Mouse (Mus musculus): Measurements from ENCODE around the gene Espl1. TPM values are rescaled to one million over a fixed set of nuclear protein-coding genes. Genes with fewer than 3 reads are reported as not detected.

Gene Espl1
- polyA plus RNA-seq, 1 experiment: 8.9 TPM

GRCm38 (mm10) chr15:102369972-102370371 is 73.9 kb downstream of the Espl1 start:
- Histone ChIP-seq H3K4me1 (ENCODE audit: control insufficient read depth, insufficient read depth, insufficient read length) (no peaks in the 10 kb centered on the region), H3K4me3 (ENCODE audit: extremely low read depth, insufficient read depth, insufficient read length) (no peak overlapping the region), H3K27me3 (ENCODE audit: control insufficient read depth, insufficient read depth, low read length) (peaks cover 12% of the 10 kb centered on the region), H3K27ac (ENCODE audit: insufficient read depth, low read length) (no peak overlapping the region), H3K36me3 (ENCODE audit: control insufficient read depth, insufficient read depth, low read length) (no peaks in the 10 kb centered on the region)
- 23% methylated on average over 13 of the region's 13 CpGs for WGBS
- no peak for TF ChIP-seq POLR2A (IDR thresholded peaks at IDR 0.05; ENCODE audit: low read depth, low read length)
- no peak for TF ChIP-seq CTCF (IDR thresholded peaks at IDR 0.05; ENCODE audit: extremely low read depth, insufficient read depth, insufficient read length, insufficient replicate concordance)
- no peak for DNase-seq (ENCODE audit: low read depth in 1 of 2, low spot score in 2 of 2)

DNA sequence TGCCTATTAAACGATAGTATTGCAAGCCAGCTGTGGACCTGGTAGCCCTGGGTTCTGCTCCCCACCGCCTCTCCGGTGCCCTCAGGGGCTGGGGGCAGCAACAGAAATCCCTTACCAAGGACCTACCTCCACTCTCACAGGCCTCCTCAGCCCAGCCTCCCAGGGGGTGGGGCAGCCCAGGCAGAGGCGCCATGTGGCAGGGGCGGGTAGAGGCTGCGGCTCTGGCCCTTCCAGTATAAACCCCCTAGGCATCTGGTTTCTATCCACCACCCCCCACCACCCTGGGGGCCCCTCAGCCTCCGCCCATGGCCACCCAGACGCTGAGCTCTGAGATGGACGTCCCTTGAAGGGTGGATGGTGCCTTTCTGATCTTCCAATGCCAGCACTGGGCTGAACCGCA is 74.7 kb downstream of the Espl1 start:
- Histone ChIP-seq H3K36me3 (ENCODE audit: control insufficient read depth, insufficient read depth, low read length) (no peaks in the 10 kb centered on the region), H3K27ac (ENCODE audit: insufficient read depth, low read length) (no peak overlapping the region), H3K4me1 (ENCODE audit: control insufficient read depth, insufficient read depth, insufficient read length) (no peaks in the 10 kb centered on the region), H3K27me3 (ENCODE audit: control insufficient read depth, insufficient read depth, low read length) (peaks cover 12% of the 10 kb centered on the region), H3K4me3 (ENCODE audit: extremely low read depth, insufficient read depth, insufficient read length) (no peak overlapping the region)
- TF ChIP-seq POLR2A (IDR thresholded peaks at IDR 0.05; ENCODE audit: low read depth, low read length) (no peak), CTCF (IDR thresholded peaks at IDR 0.05; ENCODE audit: extremely low read depth, insufficient read depth, insufficient read length, insufficient replicate concordance) (no peak)
- DNase-seq (ENCODE audit: low read depth in 1 of 2, low spot score in 2 of 2): no peak
- 65% methylated on average over 10 of the region's 10 CpGs for WGBS

Other genes starting within 250 kb of the Espl1 start
- 59.7 and 65.8 TPM in 2 replicates for gene Eif4b, start 222.5 kb upstream of the Espl1 start, polyA plus RNA-seq (2012; rRNA removed)
- gene Tns2, start 195.9 kb upstream of the Espl1 start, polyA plus RNA-seq (2012; rRNA removed): 44.5 and 46.3 TPM in 2 replicates
- gene Spryd3, start 160.0 kb upstream of the Espl1 start, polyA plus RNA-seq (2012; rRNA removed): 26.0 and 28.8 TPM in 2 replicates
- gene Igfbp6, start 151.9 kb upstream of the Espl1 start, polyA plus RNA-seq (2012; rRNA removed): 10.9 and 21.0 TPM in 2 replicates
- 3.2 and 5.4 TPM in 2 replicates for gene Soat2, start 145.7 kb upstream of the Espl1 start, polyA plus RNA-seq (2012; rRNA removed)
- gene Zfp740, start 93.0 kb upstream of the Espl1 start, polyA plus RNA-seq (2012; rRNA removed): 26.8 and 30.2 TPM in 2 replicates
- 33.2 and 40.9 TPM in 2 replicates for gene Csad, start 91.5 kb upstream of the Espl1 start, polyA plus RNA-seq (2012; rRNA removed)
- 127 and 143 TPM in 2 replicates for gene Itgb7, start 64.3 kb upstream of the Espl1 start, polyA plus RNA-seq (2012; rRNA removed)
- gene Rarg, start 38.7 kb upstream of the Espl1 start, polyA plus RNA-seq (2012; rRNA removed): 21.1 and 27.5 TPM in 2 replicates
- 0.05 TPM in 1 of 2 replicates, not detected in the other for gene Gm9918, start 25.7 kb upstream of the Espl1 start, polyA plus RNA-seq (2012; rRNA removed)
- 57.8 and 79.8 TPM in 2 replicates for gene Mfsd5, start 16.8 kb upstream of the Espl1 start, polyA plus RNA-seq (2012; rRNA removed)
- 51.9 and 63.6 TPM in 2 replicates for gene Pfdn5, start 29.9 kb downstream of the Espl1 start, polyA plus RNA-seq (2012; rRNA removed)
- 41.9 and 48.4 TPM in 2 replicates for gene Myg1, start 35.4 kb downstream of the Espl1 start, polyA plus RNA-seq (2012; rRNA removed)
- 51.9 and 55.8 TPM in 2 replicates for gene Aaas, start 54.5 kb downstream of the Espl1 start, polyA plus RNA-seq (2012; rRNA removed)
- not detected in 2 replicates for gene Sp7, start 70.9 kb downstream of the Espl1 start, polyA plus RNA-seq (2012; rRNA removed)
- 19.6 and 22.7 TPM in 2 replicates for gene Sp1, start 109.9 kb downstream of the Espl1 start, polyA plus RNA-seq (2012; rRNA removed)
- 0.56 and 0.66 TPM in 2 replicates for gene Amhr2, start 149.1 kb downstream of the Espl1 start, polyA plus RNA-seq (2012; rRNA removed)
- gene Prr13, start 162.8 kb downstream of the Espl1 start, polyA plus RNA-seq (2012; rRNA removed): 170 and 215 TPM in 2 replicates
- gene Pcbp2, start 174.3 kb downstream of the Espl1 start, polyA plus RNA-seq (2012; rRNA removed): 378 and 426 TPM in 2 replicates
- not detected in 2 replicates for gene Gm10337, start 207.5 kb downstream of the Espl1 start, polyA plus RNA-seq (2012; rRNA removed)
- 2.1 TPM in 2 replicates for gene Map3k12, start 220.8 kb downstream of the Espl1 start, polyA plus RNA-seq (2012; rRNA removed)
- gene Tarbp2, start 221.9 kb downstream of the Espl1 start, polyA plus RNA-seq (2012; rRNA removed): 53.9 and 58.4 TPM in 2 replicates
- gene Npff, start 228.7 kb downstream of the Espl1 start, polyA plus RNA-seq (2012; rRNA removed): 6.7 and 8.1 TPM in 2 replicates